Mouse (Mus musculus) layer of hippocampus, adult 8-10 months (tissue): ENCODE results near the gene Tnfsfm13. TPM values are rescaled to one million over a fixed set of nuclear protein-coding genes. Genes with fewer than 3 reads are reported as not detected.

Experiments
- DNase-seq, 2 experiments: peaks; one replicate each; pipeline ENCODE4 v3.0.0; 2022; ENCODE audit warnings: low spot score in 2 of 2
- microRNA-seq, 2 experiments: library from miRNA; unstranded; fragments of <30 nt; microRNA quantifications; one replicate each; pipeline ENCODE4 v1.2.0; 2022
- total RNA-seq, 4 experiments: library from RNA; stranded (reverse); gene quantifications; 2 replicates each; pipeline ENCODE4 v1.2.4; 2022

The Tnfsfm13 gene
- total RNA-seq, 4 experiments from 2014 or later = 0.83 to 2.2 (median 1.3) TPM

GRCm38 (mm10) chr11:69655264-69656064, 40.4 kb downstream of the Tnfsfm13 start, which contains the start of gene Sox15:
Gene Sox15, plus strand, starts transcription at chr11:69655314.
- peak in 1 of 2 experiments; percentile 72 for DNase-seq

- no peak for DNase-seq
Measured at GRCm38 (mm10) chr11:69654760-69655159, 41.1 kb downstream of the Tnfsfm13 start.

- DNase-seq = no peak
Measured at GRCm38 (mm10) chr11:69653399-69653798, 42.5 kb downstream of the Tnfsfm13 start.

GRCm38 (mm10) chr11:69645860-69646259, 50.0 kb downstream of the Tnfsfm13 start:
- DNase-seq = no peak

GRCm38 (mm10) chr11:69635471-69635870, 60.4 kb downstream of the Tnfsfm13 start:
- no peak for DNase-seq

GRCm38 (mm10) chr11:69633128-69633866, 62.6 kb downstream of the Tnfsfm13 start:
- no peak for DNase-seq

Small RNAs within 50 kb of the gene (microRNA-seq; reads per million reads assigned to microRNA genes)
- gene Mir1934 (2.9 to 8.8 reads per million in 2 experiments), gene Mir467f (0 reads per million in 2 experiments)

Other genes with a start within 250 kb of the Tnfsfm13 start
- gene Dnah2, start 147.0 kb downstream of the Tnfsfm13 start, total RNA-seq = 1 to 10 TPM; 3.1 to 6.3 (median 5.0) TPM
- gene Efnb3, start 135.9 kb downstream of the Tnfsfm13 start, total RNA-seq = 100 to 1,000 TPM; 115 to 132 (median 124) TPM
- 10 to 100 TPM; 12.2 to 17.8 (median 12.3) TPM for gene Wrap53, start 115.8 kb downstream of the Tnfsfm13 start, total RNA-seq
- 10 to 100 TPM; 27.7 to 36.7 (median 33.7) TPM for gene Trp53, start 115.7 kb downstream of the Tnfsfm13 start, total RNA-seq
- gene Atp1b2, start 90.2 kb downstream of the Tnfsfm13 start, total RNA-seq = 100 to 1,000 TPM; 386 to 493 (median 443) TPM
- gene Shbg, start 78.2 kb downstream of the Tnfsfm13 start, total RNA-seq = under 1 TPM in 2 of 4 experiments, not detected in 2; 0.59 to 0.92 TPM
- 10 to 100 TPM; 13.3 to 19.2 (median 14.8) TPM for gene Sat2, start 74.1 kb downstream of the Tnfsfm13 start, total RNA-seq
- 100 to 1,000 TPM; 132 to 154 (median 139) TPM for gene Fxr2, start 63.1 kb downstream of the Tnfsfm13 start, total RNA-seq
- not detected for gene Sox15, start 40.8 kb downstream of the Tnfsfm13 start, total RNA-seq
- 10 to 100 TPM; 51.3 to 60.6 (median 56.8) TPM for gene Mpdu1, start 33.5 kb downstream of the Tnfsfm13 start, total RNA-seq
- gene Cd68, start 29.9 kb downstream of the Tnfsfm13 start, total RNA-seq = 100 to 1,000 TPM in 1 of 4 experiments, 10 to 100 TPM in 3; 10.8 to 113 (median 55.2) TPM
- 100 to 1,000 TPM; 319 to 328 (median 325) TPM for gene Eif4a1, start 23.7 kb downstream of the Tnfsfm13 start, total RNA-seq
- 100 to 1,000 TPM in 3 of 4 experiments, 10 to 100 TPM in 1; 82.9 to 123 (median 105) TPM for gene Senp3, start 14.0 kb downstream of the Tnfsfm13 start, total RNA-seq
- gene Tnfsf13, start 10.3 kb downstream of the Tnfsfm13 start, total RNA-seq = 1 to 10 TPM; 2.9 to 3.8 (median 3.2) TPM
- 10 to 100 TPM in 3 of 4 experiments, 1 to 10 TPM in 1; 9.5 to 17.3 (median 14.4) TPM for gene Tnfsf12, start 249 bp downstream of the Tnfsfm13 start, total RNA-seq
- 10 to 100 TPM; 53.8 to 60.8 (median 59.1) TPM for gene Polr2a, start 62.5 kb upstream of the Tnfsfm13 start, total RNA-seq
- gene Slc35g3, start 65.9 kb upstream of the Tnfsfm13 start, total RNA-seq = not detected
- gene Zbtb4, start 69.8 kb upstream of the Tnfsfm13 start, total RNA-seq = 100 to 1,000 TPM; 121 to 145 (median 129) TPM
- 1 to 10 TPM in 3 of 4 experiments, under 1 TPM in 1; 0.49 to 2.2 (median 1.1) TPM for gene Chrnb1, start 99.8 kb upstream of the Tnfsfm13 start, total RNA-seq
- gene Fgf11, start 105.8 kb upstream of the Tnfsfm13 start, total RNA-seq = 10 to 100 TPM; 26.1 to 36.5 (median 30.6) TPM
- gene Tmem102, start 109.5 kb upstream of the Tnfsfm13 start, total RNA-seq = under 1 TPM in 2 of 4 experiments, not detected in 2; 0.17 to 0.47 TPM
- gene Gm39566, start 119.2 kb upstream of the Tnfsfm13 start, total RNA-seq = not detected
- not detected for gene Spem2, start 122.4 kb upstream of the Tnfsfm13 start, total RNA-seq
- under 1 TPM in 2 of 4 experiments, not detected in 2; 0.31 to 0.75 TPM for gene Spem1, start 126.1 kb upstream of the Tnfsfm13 start, total RNA-seq
- 100 to 1,000 TPM; 189 to 200 (median 199) TPM for gene Nlgn2, start 141.7 kb upstream of the Tnfsfm13 start, total RNA-seq
- gene Tmem256, start 142.4 kb upstream of the Tnfsfm13 start, total RNA-seq = 100 to 1,000 TPM; 113 to 131 (median 121) TPM
- gene Plscr3, start 150.3 kb upstream of the Tnfsfm13 start, total RNA-seq = 10 to 100 TPM; 17.1 to 21.8 (median 20.0) TPM
- not detected for gene Tnk1, start 162.6 kb upstream of the Tnfsfm13 start, total RNA-seq
- not detected for gene Tmem95, start 181.9 kb upstream of the Tnfsfm13 start, total RNA-seq
- gene Kctd11, start 185.3 kb upstream of the Tnfsfm13 start, total RNA-seq = 1 to 10 TPM; 1.4 to 2.8 (median 1.6) TPM
- gene Acap1, start 199.4 kb upstream of the Tnfsfm13 start, total RNA-seq = under 1 TPM in 2 of 4 experiments, not detected in 2; 0.14 to 0.34 TPM
- under 1 TPM in 2 of 4 experiments, not detected in 2; 0.64 to 0.72 TPM for gene 2810408A11Rik, start 204.9 kb upstream of the Tnfsfm13 start, total RNA-seq
- gene Neurl4, start 205.0 kb upstream of the Tnfsfm13 start, total RNA-seq = 100 to 1,000 TPM in 3 of 4 experiments, 10 to 100 TPM in 1; 92.4 to 126 (median 112) TPM
- 10 to 100 TPM; 28.2 to 44.5 (median 38.4) TPM for gene Gps2, start 217.8 kb upstream of the Tnfsfm13 start, total RNA-seq
- 100 to 1,000 TPM; 395 to 425 (median 420) TPM for gene Eif5a, start 225.9 kb upstream of the Tnfsfm13 start, total RNA-seq
- 10 to 100 TPM; 10.6 to 18.7 (median 13.9) TPM for gene Ybx2, start 239.7 kb upstream of the Tnfsfm13 start, total RNA-seq